In the genomic region with DNA sequence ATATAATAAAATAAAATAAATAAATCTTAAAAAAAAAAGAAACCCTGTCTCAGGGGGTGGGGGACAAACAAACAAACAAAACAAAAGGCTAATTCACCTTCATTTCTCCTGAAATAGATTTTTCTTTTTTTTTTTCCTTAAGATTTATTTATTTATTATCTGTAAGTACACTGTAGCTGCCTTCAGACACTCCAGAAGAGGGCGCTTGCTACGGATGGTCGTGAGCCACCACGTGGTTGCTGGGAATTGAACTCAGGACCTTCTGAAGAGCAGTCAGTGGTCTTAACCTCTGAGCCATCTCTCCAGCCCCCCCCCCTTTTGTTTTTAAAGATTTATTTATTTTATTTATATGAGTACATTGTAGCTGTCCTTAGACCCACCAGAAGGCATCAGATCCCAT, we compare ENCODE assay signal across 13 mouse cellular contexts. TPM values are rescaled to one million over a fixed set of nuclear protein-coding genes. Genes with fewer than 3 reads are reported as not detected.
DNase-seq lines count a peak whose midpoint lies in the region; ATAC-seq and TF ChIP-seq lines count a peak whose summit lies in the region.
"Had no signal": no experiment of that assay in that cellular context is flagged by ENCODE, and none has a peak within 500 bp of the region (broad histone marks: within the 10 kb centered on the region; RNA-seq: fewer than 3 reads in every experiment).

No protein-coding gene starts in this region.

- H3K27me3 ChIP-seq in heart, adult 2 months (ENCODE audit: control insufficient read depth, insufficient read depth, low read length): no peaks in the 10 kb centered on the region
- no peaks in the 10 kb centered on the region for H3K27me3 ChIP-seq in lung, postnatal 0 days (replicated peaks; ENCODE audit: insufficient read depth, low read length)
- no peaks in the 10 kb centered on the region for H3K27me3 ChIP-seq in ES-Bruce4 (ENCODE audit: control insufficient read depth, insufficient read depth, low read length, poor library complexity, severe bottlenecking)
- peaks cover 10% of the 10 kb centered on the region; the same call in 1 of the 2 replicates for H3K27me3 ChIP-seq in liver, embryonic 12.5 days (replicated peaks)
- H3K27me3 ChIP-seq: heart, embryonic 15.5 days; Patski had no signal

- no peak for ATAC-seq in lung, postnatal 0 days
- ATAC-seq in liver, embryonic 12.5 days: no peak
- ATAC-seq: Patski had no signal

- H3K9ac ChIP-seq in heart, adult 2 months (ENCODE audit: low read depth, low read length): no peak overlapping the region
- H3K9ac ChIP-seq in lung, postnatal 0 days (replicated peaks; ENCODE audit: low read depth): no peak overlapping the region
- H3K9ac ChIP-seq in ES-Bruce4 (ENCODE audit: low read depth, poor library complexity, severe bottlenecking): no peak overlapping the region
- no peak overlapping the region for H3K9ac ChIP-seq in liver, embryonic 12.5 days

- no peak for TF ChIP-seq POLR2A in heart, adult 2 months (IDR thresholded peaks at IDR 0.05; ENCODE audit: insufficient read depth, low read depth, low read length)
- TF ChIP-seq POLR2A in ES-Bruce4 (IDR thresholded peaks at IDR 0.05; ENCODE audit: insufficient read depth, low read length): no peak

- peaks cover 2% of the 10 kb centered on the region; the same call in 1 of the 2 replicates for H3K4me1 ChIP-seq in heart, adult 2 months (ENCODE audit: control insufficient read depth, insufficient read depth, low read length)
- no peaks in the 10 kb centered on the region; the same call in 1 of the 2 replicates for H3K4me1 ChIP-seq in lung, postnatal 0 days (ENCODE audit: insufficient read depth, low read depth, low read length)
- H3K4me1 ChIP-seq in ES-Bruce4 (ENCODE audit: control insufficient read depth, insufficient read depth, low read length): no peaks in the 10 kb centered on the region
- peaks cover 17% of the 10 kb centered on the region for H3K4me1 ChIP-seq in liver, embryonic 12.5 days

- 0 out of 2 replicates have a peak, but pooled peaks have one; percentile 15 for TF ChIP-seq CTCF in heart, adult 2 months (IDR thresholded peaks at IDR 0.05)
- peak; percentile 28; the same call in 1 of the 2 replicates for TF ChIP-seq CTCF in lung, postnatal 0 days (IDR thresholded peaks at IDR 0.05)
- peak; percentile 35 for TF ChIP-seq CTCF in ES-Bruce4 (IDR thresholded peaks at IDR 0.05; ENCODE audit: low read depth, low read length)

- DNase-seq in heart, adult 2 months: no peak
- DNase-seq in heart, adult 8-10 months (ENCODE audit: low spot score): no peak
- no peak for DNase-seq in lung, postnatal 0 days (ENCODE audit: low spot score)
- DNase-seq in lung, postnatal 14 days: no peak
- no peak for DNase-seq in c-Kit-positive CD71-positive TER-119-positive erythroid progenitor cells, embryonic 14.5 days (ENCODE audit: low spot score)
- no peak for DNase-seq in gastrocnemius, postnatal 14 days
- DNase-seq: kidney, postnatal 25 days; left cerebral cortex, postnatal 4 days had no signal

- H3K79me2 ChIP-seq in heart, adult 2 months (replicated peaks; ENCODE audit: control insufficient read depth, insufficient read depth, low read length): no peaks in the 10 kb centered on the region

- no peak overlapping the region for H3K4me2 ChIP-seq in lung, postnatal 0 days (replicated peaks; ENCODE audit: low read depth, low read length)
- H3K4me2 ChIP-seq in liver, embryonic 12.5 days: peak overlapping the region; percentile 91

- TF ChIP-seq EP300 in heart, adult 2 months (IDR thresholded peaks at IDR 0.05; ENCODE audit: insufficient read depth, low read depth, low read length): no peak
- TF ChIP-seq EP300 in lung, postnatal 0 days (IDR thresholded peaks at IDR 0.05): no peak
- TF ChIP-seq EP300 in ES-Bruce4 (IDR thresholded peaks at IDR 0.05; ENCODE audit: insufficient read depth, low read depth, low read length): no peak

- no peak overlapping the region for H3K4me3 ChIP-seq in heart, adult 2 months
- H3K4me3 ChIP-seq in lung, postnatal 0 days (ENCODE audit: low read depth, low read length): no peak overlapping the region
- 0 out of 2 replicates have a peak overlapping the region, but pooled peaks have one; percentile 16 for H3K4me3 ChIP-seq in ES-Bruce4 (ENCODE audit: low read depth, low read length)
- H3K4me3 ChIP-seq in liver, embryonic 12.5 days: peak overlapping the region; percentile 85; the same call in 1 of the 2 replicates

- WGBS in heart, adult 2 months: 72% methylated on average over 4 of the region's 4 CpGs
- WGBS in lung, postnatal 0 days: 71% methylated on average over 4 of the region's 4 CpGs
- 64% methylated on average over 4 of the region's 4 CpGs for WGBS in liver, embryonic 12.5 days (ENCODE audit: insufficient replicate concordance)

- H3K9me3 ChIP-seq in lung, postnatal 0 days (ENCODE audit: low read length): no peaks in the 10 kb centered on the region
- no peaks in the 10 kb centered on the region for H3K9me3 ChIP-seq in ES-Bruce4 (replicated peaks; ENCODE audit: control insufficient read depth, insufficient read depth, low read length, poor library complexity, severe bottlenecking)
- H3K9me3 ChIP-seq in liver, embryonic 12.5 days (replicated peaks): no peaks in the 10 kb centered on the region
- H3K9me3 ChIP-seq: heart, embryonic 15.5 days had no signal

- intact Hi-C loops in heart, adult 2 months (cut with DNase I): loop anchor here (2.0 to 5.0 kb wide), 3 partner anchors 51 to 384 kb away; a partner anchor contains a TSS
- intact Hi-C loops in gastrocnemius, postnatal 14 days (cut with DNase I; ENCODE audit: low total_unique reads): no loop called here

- H3K36me3 ChIP-seq in heart, adult 2 months (ENCODE audit: control insufficient read depth, insufficient read depth, low read length): no peaks in the 10 kb centered on the region
- H3K36me3 ChIP-seq in lung, postnatal 0 days (ENCODE audit: insufficient read depth, low read length): peaks cover 12% of the 10 kb centered on the region; the same call in 1 of the 2 replicates
- H3K36me3 ChIP-seq in ES-Bruce4 (ENCODE audit: control insufficient read depth, insufficient read depth, low read length, poor library complexity, severe bottlenecking): peaks cover 39% of the 10 kb centered on the region
- H3K36me3 ChIP-seq in liver, embryonic 12.5 days: peaks cover 42% of the 10 kb centered on the region

- no peak overlapping the region for H3K27ac ChIP-seq in heart, adult 2 months
- H3K27ac ChIP-seq in lung, postnatal 0 days (ENCODE audit: low read length): no peak overlapping the region
- no peak overlapping the region for H3K27ac ChIP-seq in ES-Bruce4 (ENCODE audit: insufficient read depth, low read length)
- no peak overlapping the region for H3K27ac ChIP-seq in liver, embryonic 12.5 days
- H3K27ac ChIP-seq: heart, embryonic 15.5 days had no signal

RNA-seq across cellular contexts. Expression of a gene that starts 1.4 kb away (rescaled TPM):
- 1 to 10 TPM; 6.2 to 6.4 TPM for total RNA-seq in heart, adult 2 months (2021)
- 4.6 and 8.4 TPM in 2 replicates for polyA plus RNA-seq in heart, adult 2 months (2012; rRNA removed)
- total RNA-seq in heart, adult 8-10 months (2022): 1 to 10 TPM; 8.0 to 8.2 (median 8.1) TPM
- polyA plus RNA-seq in lung, postnatal 0 days (2015; fragmentation: Nextera tagmentation; extraction: Ambion mirVana): 14.9 and 15.0 TPM in 2 replicates
- polyA plus RNA-seq in ES-Bruce4 (2011; ENCODE audit: insufficient read depth, insufficient read length, low read depth, missing spikeins): 95.8 and 99.3 TPM in 2 replicates
- 16.2 and 16.7 TPM in 2 replicates for polyA plus RNA-seq in liver, embryonic 12.5 days (2016; fragmentation: Nextera tagmentation; extraction: Ambion mirVana)
- 10 to 100 TPM in 1 of 2 experiments, 1 to 10 TPM in 1; 8.4 to 11.2 TPM for total RNA-seq in gastrocnemius, postnatal 14 days (2021)

RNA-seq across cellular contexts. Expression of a gene that starts 1.5 kb away (rescaled TPM):
- total RNA-seq in heart, adult 2 months (2021): 10 to 100 TPM; 19.4 to 20.0 TPM
- 25.0 and 25.9 TPM in 2 replicates for polyA plus RNA-seq in heart, adult 2 months (2012; rRNA removed)
- 10 to 100 TPM; 14.3 to 18.9 (median 16.8) TPM for total RNA-seq in heart, adult 8-10 months (2022)
- polyA plus RNA-seq in lung, postnatal 0 days (2015; fragmentation: Nextera tagmentation; extraction: Ambion mirVana): 6.5 and 7.9 TPM in 2 replicates
- 49.5 and 50.3 TPM in 2 replicates for polyA plus RNA-seq in ES-Bruce4 (2011; ENCODE audit: insufficient read depth, insufficient read length, low read depth, missing spikeins)
- 11.8 and 12.6 TPM in 2 replicates for polyA plus RNA-seq in liver, embryonic 12.5 days (2016; fragmentation: Nextera tagmentation; extraction: Ambion mirVana)
- total RNA-seq in gastrocnemius, postnatal 14 days (2021): 10 to 100 TPM in 1 of 2 experiments, 1 to 10 TPM in 1; 8.9 to 12.2 TPM

RNA-seq across cellular contexts. Expression of a gene that starts 39.3 kb away (rescaled TPM):
- total RNA-seq in heart, adult 2 months (2021): not detected
- polyA plus RNA-seq in heart, adult 2 months (2012; rRNA removed): not detected in 2 replicates
- total RNA-seq in heart, adult 8-10 months (2022): not detected
- polyA plus RNA-seq in lung, postnatal 0 days (2015; fragmentation: Nextera tagmentation; extraction: Ambion mirVana): not detected in 2 replicates
- not detected in 2 replicates for polyA plus RNA-seq in ES-Bruce4 (2011; ENCODE audit: insufficient read depth, insufficient read length, low read depth, missing spikeins)
- polyA plus RNA-seq in liver, embryonic 12.5 days (2016; fragmentation: Nextera tagmentation; extraction: Ambion mirVana): not detected in 2 replicates
- not detected for total RNA-seq in gastrocnemius, postnatal 14 days (2021)
- total RNA-seq: left cerebral cortex, postnatal 4 days had no signal
- polyA plus RNA-seq: embryonic facial prominence, embryonic 11.5 days; heart, embryonic 15.5 days; Patski had no signal

RNA-seq across cellular contexts. Expression of a gene that starts 58.9 kb away (rescaled TPM):
- under 1 TPM; 0.34 to 0.48 TPM for total RNA-seq in heart, adult 2 months (2021)
- polyA plus RNA-seq in heart, adult 2 months (2012; rRNA removed): 1.2 and 3.5 TPM in 2 replicates
- under 1 TPM in 3 of 4 experiments, not detected in 1; 0.50 to 0.80 (median 0.78) TPM for total RNA-seq in heart, adult 8-10 months (2022)
- polyA plus RNA-seq in lung, postnatal 0 days (2015; fragmentation: Nextera tagmentation; extraction: Ambion mirVana): 66.7 and 69.2 TPM in 2 replicates
- polyA plus RNA-seq in ES-Bruce4 (2011; ENCODE audit: insufficient read depth, insufficient read length, low read depth, missing spikeins): 26.0 and 32.4 TPM in 2 replicates
- polyA plus RNA-seq in liver, embryonic 12.5 days (2016; fragmentation: Nextera tagmentation; extraction: Ambion mirVana): 1.1 TPM in 2 replicates
- total RNA-seq in gastrocnemius, postnatal 14 days (2021): 10 to 100 TPM in 1 of 2 experiments, 1 to 10 TPM in 1; 9.7 to 12.4 TPM

Comparison
In these comparisons a context has a peak if more than half of its experiments do, and no peak if none do; other contexts are left out.
1. H3K4me3 ChIP-seq: peak in ES-Bruce4 (single experiment) and liver, embryonic 12.5 days (single experiment); none in heart, adult 2 months (single experiment) and lung, postnatal 0 days (single experiment).
2. Peak in every context shown above with its lines, with median percentiles within 50 percentile points of each other: CTCF ChIP-seq.